Mouse (Mus musculus) frontal cortex, postnatal 36 days (tissue): ENCODE data around the gene Itgb6.

ENCODE experiments used
- DNase-seq, 2 experiments: peaks; one replicate each; pipeline ENCODE4 v3.0.0; 2022; ENCODE audit warnings: low spot score in 2 of 2

The Itgb6 gene

GRCm38 (mm10) chr2:60712891-60713290, 9.6 kb downstream of the Itgb6 start:
- no peak for DNase-seq

- no peak for DNase-seq
Observed at GRCm38 (mm10) chr2:60712483-60712882, 10.0 kb downstream of the Itgb6 start.

- no peak for DNase-seq
Observed at GRCm38 (mm10) chr2:60711098-60711880, 11.2 kb downstream of the Itgb6 start.

GRCm38 (mm10) chr2:60710317-60710716, 12.1 kb downstream of the Itgb6 start:
- DNase-seq: no peak

- DNase-seq: no peak
Observed at GRCm38 (mm10) chr2:60708671-60709070, 13.8 kb downstream of the Itgb6 start.

GRCm38 (mm10) chr2:60706866-60707265, 15.6 kb downstream of the Itgb6 start:
- DNase-seq: no peak

GRCm38 (mm10) chr2:60705426-60705825, 17.0 kb downstream of the Itgb6 start:
- DNase-seq: no peak

GRCm38 (mm10) chr2:60703315-60703714, 19.1 kb downstream of the Itgb6 start:
- DNase-seq: no peak

GRCm38 (mm10) chr2:60700956-60701355, 21.5 kb downstream of the Itgb6 start:
- DNase-seq: no peak

- no peak for DNase-seq
Observed at GRCm38 (mm10) chr2:60700013-60700412, 22.4 kb downstream of the Itgb6 start.

- no peak for DNase-seq
Observed at GRCm38 (mm10) chr2:60699591-60699990, 22.9 kb downstream of the Itgb6 start.

GRCm38 (mm10) chr2:60698155-60698554, 24.3 kb downstream of the Itgb6 start:
- no peak for DNase-seq

GRCm38 (mm10) chr2:60697530-60697929, 24.9 kb downstream of the Itgb6 start:
- no peak for DNase-seq

GRCm38 (mm10) chr2:60696559-60696958, 25.9 kb downstream of the Itgb6 start:
- DNase-seq: no peak

GRCm38 (mm10) chr2:60695706-60696105, 26.7 kb downstream of the Itgb6 start:
- DNase-seq: no peak

- no peak for DNase-seq
Observed at GRCm38 (mm10) chr2:60694563-60694962, 27.9 kb downstream of the Itgb6 start.

- DNase-seq: no peak
Observed at GRCm38 (mm10) chr2:60692239-60692638, 30.2 kb downstream of the Itgb6 start.

GRCm38 (mm10) chr2:60690212-60690611, 32.2 kb downstream of the Itgb6 start:
- no peak for DNase-seq

- DNase-seq: peak in 1 of 2 experiments; percentile 12
Observed at GRCm38 (mm10) chr2:60688944-60689615, 33.4 kb downstream of the Itgb6 start.

GRCm38 (mm10) chr2:60688150-60688549, 34.3 kb downstream of the Itgb6 start:
- no peak for DNase-seq

- no peak for DNase-seq
Observed at GRCm38 (mm10) chr2:60685973-60686372, 36.5 kb downstream of the Itgb6 start.

- no peak for DNase-seq
Observed at GRCm38 (mm10) chr2:60684168-60684567, 38.3 kb downstream of the Itgb6 start.

- DNase-seq: no peak
Observed at GRCm38 (mm10) chr2:60682554-60682953, 39.9 kb downstream of the Itgb6 start.
